Mouse (Mus musculus) T-helper 17 cell (primary cell): ENCODE results near the gene Slc35e1.

Source experiments
- in situ Hi-C, 2 experiments: fragments of 300-600 bp; cut with MboI, MseI; formaldehyde crosslinking; loops; 1 replicate in 1 of 2; 2 replicates in 1 of 2; pipeline ENCODE4 v1.15.1; 2025; ENCODE audit warnings: high pct_unique_total_duplicates in 2 of 2

Gene Slc35e1

GRCm38 (mm10) chr8:72491680-72492621, at the start of gene Slc35e1:
Gene Slc35e1 (minus strand): TSS chr8:72492614.
- in situ Hi-C loops: no loop called here

DNA sequence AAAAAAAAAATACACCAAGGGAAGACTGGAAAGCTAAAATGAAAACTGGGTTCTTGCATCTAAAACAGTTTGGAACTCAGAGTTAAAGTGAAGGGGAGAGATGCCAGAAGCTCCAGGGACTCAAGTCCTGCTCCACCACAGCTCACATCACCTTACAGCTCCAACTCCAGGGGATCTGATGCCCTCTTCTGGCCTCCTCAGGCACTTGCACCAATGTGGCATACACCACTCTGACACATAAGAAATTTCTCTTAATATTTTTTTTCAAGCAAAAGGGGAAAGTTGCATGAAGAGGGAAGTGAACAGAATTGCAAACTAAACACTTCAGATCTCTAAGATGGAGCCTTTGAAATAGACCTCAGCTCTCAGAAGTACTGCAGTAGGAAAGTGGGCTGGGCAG, 46.8 kb upstream of the Slc35e1 start:
- in situ Hi-C loops: no loop called here

- in situ Hi-C loops: no loop called here
These were observed 42.5 kb upstream of the Slc35e1 start for GRCm38 (mm10) chr8:72534888-72535287.

- in situ Hi-C loops: no loop called here
These were observed 39.7 kb upstream of the Slc35e1 start for GRCm38 (mm10) chr8:72532103-72532502.

DNA sequence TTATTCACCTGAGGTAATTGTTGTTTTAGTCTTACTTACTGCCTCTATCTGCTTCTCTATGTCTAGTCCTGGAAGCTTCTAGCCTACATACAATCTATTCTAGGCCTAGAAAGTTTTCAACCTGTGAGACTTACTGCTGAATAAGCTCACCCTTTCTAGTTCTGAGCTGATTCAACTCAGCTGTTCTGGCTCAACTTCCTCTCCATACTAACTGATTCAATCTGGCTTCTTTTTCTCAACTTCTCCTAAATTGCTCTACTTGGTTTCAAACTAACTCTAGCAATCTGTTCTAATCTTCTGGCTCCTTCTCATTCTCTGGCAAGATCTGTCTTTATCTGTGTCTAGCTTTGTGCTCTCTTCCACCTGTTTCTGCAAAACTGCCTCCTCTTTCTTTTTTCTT, 29.5 kb upstream of the Slc35e1 start:
- in situ Hi-C loops: no loop called here

DNA sequence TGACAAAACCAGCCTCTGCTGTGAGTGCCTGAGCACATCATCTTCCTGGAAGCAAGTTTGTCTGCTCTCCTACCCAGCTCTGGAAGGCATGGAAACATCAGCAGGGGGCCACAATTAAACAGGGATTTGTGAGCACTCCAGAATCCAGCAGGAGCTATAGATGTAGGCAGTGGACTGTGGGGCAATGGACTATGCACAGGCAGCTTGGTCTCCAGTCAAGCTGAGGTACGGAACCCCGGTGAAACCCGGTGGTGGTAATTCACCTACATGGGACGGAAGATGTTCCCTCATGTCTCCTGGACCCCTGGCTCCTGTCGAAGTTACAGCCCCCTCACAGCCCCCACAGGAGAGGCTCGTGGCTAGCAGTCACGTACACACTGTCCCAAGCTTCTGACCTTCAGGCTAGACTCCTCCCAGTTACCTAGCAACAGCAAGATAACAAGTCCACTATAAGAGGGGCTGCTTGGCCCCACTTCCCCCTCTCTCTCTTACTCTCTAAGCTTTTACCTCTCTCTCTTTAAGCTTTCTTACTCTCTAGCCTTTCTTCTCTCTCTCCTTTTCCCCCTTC, 25.1 kb upstream of the Slc35e1 start:
- in situ Hi-C loops: no loop called here

GRCm38 (mm10) chr8:72513158-72513557, 20.7 kb upstream of the Slc35e1 start:
- in situ Hi-C loops: no loop called here

DNA sequence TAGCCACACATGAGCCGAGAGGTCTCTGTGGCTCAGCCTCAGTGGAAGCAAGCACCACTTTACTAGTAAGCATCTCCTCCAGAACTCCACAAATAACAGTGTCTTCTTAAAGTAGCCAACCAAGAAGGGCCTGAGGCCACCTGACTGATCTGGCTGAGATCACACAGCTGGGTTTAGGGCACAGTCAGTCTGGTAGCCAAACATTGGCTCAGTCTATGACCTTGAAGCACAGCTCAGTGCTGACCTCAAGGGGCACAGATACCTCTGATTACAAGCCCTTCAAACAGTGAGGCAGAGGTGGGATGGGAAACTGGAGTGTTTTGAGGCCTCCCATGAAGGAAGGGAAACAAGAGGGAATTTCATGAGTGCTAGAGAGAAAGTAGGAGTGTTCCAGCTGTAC, 20.2 kb upstream of the Slc35e1 start:
- in situ Hi-C loops: no loop called here

GRCm38 (mm10) chr8:72507505-72507904, 15.1 kb upstream of the Slc35e1 start:
- in situ Hi-C loops: loop anchor here in 1 of 2 experiments (5.0 kb wide), 1 partner anchor 135 kb away; no protein-coding TSS in a partner anchor

DNA sequence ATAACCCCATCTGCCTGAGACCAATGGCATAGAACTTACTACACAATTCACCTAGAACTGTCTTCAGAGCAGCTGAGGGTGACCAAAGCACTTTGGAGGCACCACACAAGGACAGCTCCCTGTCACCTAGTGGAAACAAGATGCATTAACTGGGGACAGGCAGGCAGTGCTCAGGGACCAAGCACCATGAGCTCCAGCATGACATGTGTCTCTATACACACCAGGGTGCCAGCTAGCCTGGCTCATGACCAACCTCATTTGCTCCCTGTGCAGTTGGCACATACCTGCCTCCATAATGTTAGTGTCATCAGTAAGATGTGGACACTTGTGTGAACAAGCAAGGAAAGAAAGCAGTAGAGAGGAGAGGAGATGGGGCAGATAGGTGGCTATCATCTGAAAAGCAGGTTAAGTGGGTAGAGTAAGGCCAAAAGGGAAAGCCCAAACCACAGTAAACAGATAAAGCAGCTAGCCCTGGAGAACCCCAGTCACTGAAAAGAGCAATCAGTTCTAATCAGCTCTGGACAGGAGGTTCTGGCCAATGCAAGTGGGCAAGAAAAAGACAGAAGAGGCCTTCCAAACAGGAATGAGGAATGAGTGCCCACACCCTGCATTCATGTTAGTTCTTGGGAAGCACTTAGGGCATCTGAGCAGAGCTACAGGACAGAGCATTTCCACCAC, 12.4 kb upstream of the Slc35e1 start:
- in situ Hi-C loops: loop anchor here in 1 of 2 experiments (5.0 kb wide), 1 partner anchor 138 kb away; no protein-coding TSS in a partner anchor

DNA sequence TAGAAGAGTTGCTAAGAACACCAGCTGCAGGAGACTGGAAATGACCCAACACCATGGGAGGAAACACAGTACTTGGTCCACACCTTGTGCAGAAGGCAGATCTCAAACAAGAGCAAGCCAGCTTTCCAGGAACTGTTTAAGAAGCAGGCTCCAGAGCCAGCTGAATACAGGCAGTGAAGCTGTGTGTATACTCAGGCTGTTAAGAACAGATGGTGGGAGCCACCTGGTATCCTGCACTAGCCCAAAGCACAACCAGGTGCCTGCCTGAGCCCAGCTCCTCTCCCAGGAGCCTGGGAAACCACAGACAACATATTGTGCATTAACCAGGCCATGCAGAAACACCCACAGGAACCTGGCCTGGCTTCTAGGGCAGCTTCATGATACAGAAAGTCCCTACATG, 11.7 kb upstream of the Slc35e1 start:
- in situ Hi-C loops: no loop called here

DNA sequence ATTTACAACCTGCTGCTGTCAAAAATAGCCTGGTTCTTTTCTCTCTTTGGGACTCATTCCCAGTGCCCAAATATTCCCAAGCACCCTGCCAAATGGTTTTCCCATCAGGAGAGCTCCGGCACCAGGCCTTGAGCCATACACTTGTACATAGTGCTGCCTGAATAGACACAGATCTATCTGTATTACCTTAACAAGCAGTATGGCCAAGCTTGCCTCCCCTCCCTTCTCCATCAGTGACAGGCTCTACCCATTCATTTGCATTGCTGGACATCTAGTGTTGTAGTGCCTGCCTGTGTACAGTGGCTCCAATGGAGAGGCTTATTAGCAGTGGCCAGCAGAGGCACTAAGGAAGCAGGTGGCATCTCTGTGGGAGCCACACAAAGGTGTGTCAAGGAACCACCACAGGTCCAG, 8.1 kb upstream of the Slc35e1 start:
- in situ Hi-C loops: no loop called here

- in situ Hi-C loops: loop anchor here (5.0 kb wide), 3 partner anchors 48 to 143 kb away; partner anchors contain the start of gene Med26 (in 1 of the 2)
These were observed 7.3 kb upstream of the Slc35e1 start for GRCm38 (mm10) chr8:72499521-72500284.

GRCm38 (mm10) chr8:72498527-72498926, 6.1 kb upstream of the Slc35e1 start:
- in situ Hi-C loops: loop anchor here (5.0 kb wide), 3 partner anchors 49 to 144 kb away; partner anchors contain the start of gene Med26 (in 1 of the 2)

GRCm38 (mm10) chr8:72497911-72498310, 5.5 kb upstream of the Slc35e1 start:
- in situ Hi-C loops: loop anchor here (5.0 kb wide), 3 partner anchors 49 to 144 kb away; partner anchors contain the start of gene Med26 (in 1 of the 2)

DNA sequence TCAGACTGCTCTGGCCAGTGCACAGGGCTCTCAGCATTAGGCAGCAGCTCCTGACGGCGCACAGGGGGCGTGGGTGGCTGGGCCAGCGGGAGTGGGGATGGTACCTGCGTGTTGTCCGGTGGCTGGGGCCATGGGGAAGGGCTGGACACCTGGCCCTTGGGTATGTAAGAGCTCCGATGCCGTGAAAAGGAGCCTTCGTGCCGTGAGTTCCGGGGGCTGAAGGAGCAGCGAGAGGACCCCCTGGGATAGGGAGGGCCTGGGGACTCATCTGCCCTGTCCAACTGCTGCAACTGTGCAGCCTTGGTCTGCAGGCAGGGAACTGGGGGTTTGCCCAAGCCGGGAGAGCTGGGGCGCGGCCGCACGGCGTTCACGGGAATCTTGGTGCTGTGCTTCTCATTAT, 3.8 kb upstream of the Slc35e1 start:
- in situ Hi-C loops: loop anchor here (5.0 kb wide), 3 partner anchors 51 to 146 kb away; partner anchors contain the start of gene Med26 (in 1 of the 2)

GRCm38 (mm10) chr8:72495411-72496111, 3.1 kb upstream of the Slc35e1 start:
- in situ Hi-C loops: loop anchor here (5.0 kb wide), 3 partner anchors 52 to 147 kb away; partner anchors contain the start of gene Med26 (in 1 of the 2)

- in situ Hi-C loops: no loop called here
These were observed 967 bp upstream of the Slc35e1 start for GRCm38 (mm10) chr8:72493381-72493780.

- in situ Hi-C loops: no loop called here
These were observed 238 bp upstream of the Slc35e1 start for GRCm38 (mm10) chr8:72492622-72493081.

- in situ Hi-C loops: no loop called here
These were observed 1.4 kb downstream of the Slc35e1 start for GRCm38 (mm10) chr8:72491017-72491416.
